Mouse (Mus musculus) ES-E14 (cell line): ENCODE results near the gene Abcc5. TPM values are rescaled to one million over a fixed set of nuclear protein-coding genes. Genes with fewer than 3 reads are reported as not detected.

Experiments
- DNase-seq: peaks from one replicate; pipeline ENCODE4 v3.0.0-alpha.2; 2013; ENCODE audit warnings: low read depth, low spot score
- H3K27ac ChIP-seq: 2 replicates; pipeline ENCODE4 v1.5.1; 2012; ENCODE audit warnings: low read depth, mild to moderate bottlenecking, low read length, moderate library complexity, mixed read lengths; ENCODE audit not compliant: poor library complexity, insufficient read depth, severe bottlenecking
- H3K36me3 ChIP-seq: 2 replicates; pipeline ENCODE4 v1.6.1; 2012; ENCODE audit warnings: mild to moderate bottlenecking, low read length, moderate library complexity, mixed read lengths; ENCODE audit not compliant: control insufficient read depth, poor library complexity, insufficient read depth, severe bottlenecking
- H3K4me1 ChIP-seq, 2 experiments: fragments of 150-350 bp in 1 of 2; sonication (generic) in 1 of 2; 2 replicates each; pipeline ENCODE4 v1.6.1; 2012; ENCODE audit warnings: low read length in 2 of 2, mild to moderate bottlenecking in 1 of 2, mixed read lengths in 1 of 2; ENCODE audit not compliant: control insufficient read depth in 2 of 2, insufficient read depth in 2 of 2, poor library complexity in 1 of 2
- H3K4me3 ChIP-seq, 2 experiments: fragments of 150-350 bp in 1 of 2; sonication (generic) in 1 of 2; 2 replicates each; pipeline ENCODE4 v1.5.1; 2012; ENCODE audit warnings: low read length in 2 of 2, low read depth in 1 of 2, mild to moderate bottlenecking in 1 of 2, mixed read lengths in 1 of 2; ENCODE audit not compliant: insufficient read depth in 1 of 2, poor library complexity in 1 of 2, severe bottlenecking in 1 of 2
- H3K9ac ChIP-seq: 2 replicates; pipeline ENCODE4 v1.6.1; 2012; ENCODE audit warnings: low read depth, mild to moderate bottlenecking, low read length, mixed read lengths; ENCODE audit not compliant: poor library complexity, insufficient read depth, severe bottlenecking
- H3K9me3 ChIP-seq: fragments of 150-350 bp; sonication (generic); 2 replicates; pipeline ENCODE4 v1.6.1; 2012; ENCODE audit warnings: low read depth, mild to moderate bottlenecking, low read length; ENCODE audit not compliant: control insufficient read depth, insufficient read depth
- CHD2 ChIP-seq: IDR thresholded peaks from 2 replicates; pipeline ENCODE4 v1.6.1; 2014; ENCODE audit warnings: mild to moderate bottlenecking, low read depth, low read length, inconsistent platforms
- HCFC1 ChIP-seq: IDR thresholded peaks from 2 replicates; pipeline ENCODE4 v1.6.1; 2012; ENCODE audit warnings: low read length, inconsistent platforms, borderline replicate concordance; ENCODE audit not compliant: insufficient read depth
- MAFK ChIP-seq: IDR thresholded peaks from 2 replicates; pipeline ENCODE4 v1.6.1; 2014; ENCODE audit warnings: mild to moderate bottlenecking, low read depth, low read length, inconsistent platforms; ENCODE audit not compliant: insufficient read depth
- ZC3H11A ChIP-seq: IDR thresholded peaks from 2 replicates; pipeline ENCODE4 v1.6.1; 2012; ENCODE audit warnings: low read depth, mild to moderate bottlenecking, inconsistent platforms, low read length, borderline replicate concordance
- ZNF384 ChIP-seq: IDR thresholded peaks from 2 replicates; pipeline ENCODE4 v1.6.1; 2012; ENCODE audit warnings: low read depth, low read length, inconsistent platforms
- in situ Hi-C, 2 experiments: fragments of 600-800 bp; cut with MboI; formaldehyde crosslinking; loops; one replicate each; pipeline ENCODE4 v1.15.1; 2025; ENCODE audit warnings: low sequenced_read_pairs in 2 of 2, inconsistent platforms in 1 of 2; ENCODE audit not compliant: unreplicated experiment in 2 of 2
- total RNA-seq: library from RNA; depleted of rRNA; stranded (reverse); fragments of 300-350 nt; gene quantifications from 2 replicates; pipeline ENCODE4 v1.2.3, GENCODE M21; 2012; rRNA removed

The Abcc5 gene
- total RNA-seq, 1 experiment: 159 TPM

DNA sequence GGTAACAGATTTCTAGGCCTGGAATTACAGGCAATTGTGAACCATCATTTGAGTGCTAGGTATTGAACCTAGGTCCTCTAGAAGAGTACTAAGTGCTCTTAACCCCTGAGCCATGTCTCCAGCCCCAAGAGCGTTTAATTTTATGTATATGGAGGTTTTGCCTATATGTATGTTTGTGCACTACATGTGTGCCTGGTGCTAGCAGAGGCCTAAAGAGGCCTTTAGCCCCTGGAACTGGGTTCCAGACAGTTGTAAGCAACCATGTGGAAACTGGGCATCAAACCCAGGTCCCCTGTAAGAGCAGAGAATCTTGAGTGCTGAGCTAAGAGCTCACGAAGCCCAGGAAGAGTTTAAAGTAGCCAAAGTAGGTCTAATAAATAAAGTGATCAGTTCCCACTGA lies 126.1 kb downstream of the Abcc5 start:
- no peak overlapping the region for H3K27ac ChIP-seq
- H3K9ac ChIP-seq: no peak overlapping the region
- TF ChIP-seq ZC3H11A (no peak), ZNF384 (no peak), MAFK (no peak), HCFC1 (no peak), CHD2 (no peak)
- no peak overlapping the region for H3K4me3 ChIP-seq
- no peaks in the 10 kb centered on the region for H3K9me3 ChIP-seq
- peaks cover 9% of the 10 kb centered on the region for H3K36me3 ChIP-seq
- no peak for DNase-seq
- in situ Hi-C loops: no loop called here
- peaks cover 4 to 6% of the 10 kb centered on the region in 2 experiments; a peak in 3 of 4 replicates for H3K4me1 ChIP-seq

Other genes with a start within 250 kb of the Abcc5 start
- gene Map6d1, start 185.0 kb downstream of the Abcc5 start, total RNA-seq: 0.58 and 0.62 TPM in 2 replicates
- 118 and 120 TPM in 2 replicates for gene Parl, start 124.0 kb downstream of the Abcc5 start, total RNA-seq
- gene Cyp2ab1, start 101.0 kb downstream of the Abcc5 start, total RNA-seq: 0.36 and 0.79 TPM in 2 replicates
- 159 and 173 TPM in 2 replicates for gene Eif2b5, start 72.4 kb upstream of the Abcc5 start, total RNA-seq
- gene Dvl3, start 90.6 kb upstream of the Abcc5 start, total RNA-seq: 10.6 and 10.8 TPM in 2 replicates
- gene Ap2m1, start 109.1 kb upstream of the Abcc5 start, total RNA-seq: 170 and 236 TPM in 2 replicates
- gene Abcf3, start 122.2 kb upstream of the Abcc5 start, total RNA-seq: 49.8 and 64.0 TPM in 2 replicates
- 0.69 and 1.2 TPM in 2 replicates for gene Vwa5b2, start 163.1 kb upstream of the Abcc5 start, total RNA-seq
- gene Eef1akmt4, start 185.2 kb upstream of the Abcc5 start, total RNA-seq: 21.6 and 23.0 TPM in 2 replicates
- gene Gm49333, start 185.2 kb upstream of the Abcc5 start, total RNA-seq: not detected in 2 replicates
- gene Alg3, start 185.3 kb upstream of the Abcc5 start, total RNA-seq: 28.9 and 43.3 TPM in 2 replicates
- 0.32 and 0.58 TPM in 2 replicates for gene Camk2n2, start 194.9 kb upstream of the Abcc5 start, total RNA-seq
- gene Ece2, start 203.4 kb upstream of the Abcc5 start, total RNA-seq: 6.7 and 11.3 TPM in 2 replicates
- 200 and 302 TPM in 2 replicates for gene Psmd2, start 225.3 kb upstream of the Abcc5 start, total RNA-seq
- gene Eif4g1, start 241.9 kb upstream of the Abcc5 start, total RNA-seq: 460 and 546 TPM in 2 replicates